Mouse (Mus musculus) stomach, postnatal 0 days (tissue): ENCODE measurements around the gene Smpd4.

ENCODE experiments used
- CTCF ChIP-seq: IDR thresholded peaks from 2 replicates; pipeline ENCODE4 v1.5.1; 2016; ENCODE audit warnings: antibody characterized with exemption, low read depth, mild to moderate bottlenecking, moderate library complexity
- EP300 ChIP-seq: optimal IDR thresholded peaks from 2 replicates; pipeline ENCODE3; 2016; ENCODE audit warnings: antibody characterized with exemption

DNA sequence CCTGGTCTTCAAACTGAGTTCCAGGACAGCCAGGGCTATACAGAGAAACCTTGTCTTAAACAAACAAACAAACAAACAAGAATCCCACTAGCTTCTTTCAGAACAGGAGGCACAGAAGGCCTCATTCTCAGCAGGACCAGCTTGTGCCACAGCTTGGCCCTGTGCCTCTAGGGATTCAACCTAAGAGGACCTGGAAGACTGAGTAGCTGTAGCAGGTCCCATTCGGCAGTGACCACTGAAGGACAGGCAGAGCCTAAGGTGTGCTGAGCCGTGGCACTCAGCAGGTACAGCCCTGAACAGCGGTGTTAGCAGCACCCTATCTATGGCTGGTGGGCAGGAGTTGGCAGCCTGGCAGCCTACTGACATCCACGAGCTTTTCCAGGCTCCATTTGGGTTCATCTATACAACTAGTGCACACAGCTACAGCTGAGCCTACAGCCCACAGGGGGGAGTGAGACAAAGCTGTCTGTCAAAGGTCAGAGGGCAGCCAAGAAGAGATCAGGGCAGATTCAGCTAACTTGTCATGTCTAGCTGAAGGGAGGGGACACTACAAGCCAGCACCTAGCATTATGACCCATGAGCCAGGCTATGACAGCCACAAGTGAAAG is 35.1 kb downstream of the Smpd4 start:
- TF ChIP-seq CTCF (no peak), EP300 (no peak)
